Mouse (Mus musculus): Measurements from ENCODE around the gene Pick1. TPM values are rescaled to one million over a fixed set of nuclear protein-coding genes. Genes with fewer than 3 reads are reported as not detected.

Gene Pick1
- polyA plus RNA-seq (2021; fragmentation: Nextera tagmentation), result 19.2 and 25.6 TPM in 2 replicates
- long read RNA-seq, experiment 1, transcript Pick1-203 (13 exons, 2,054 nt), result minor isoform, 39 of 271 reads
- long read RNA-seq, experiment 1, transcript Pick1-201 (13 exons, 1,977 nt), result major isoform, 150 of 271 reads
- long read RNA-seq, experiment 1, partial matches to known transcripts, result 17 of 271 reads
- long read RNA-seq, experiment 1, other reads (novel, unspliced or antisense), result 60 of 271 reads
- long read RNA-seq, experiment 2, transcript Pick1-201 (13 exons, 1,977 nt), result minor isoform, 9 of 32 reads
- long read RNA-seq, experiment 2, transcript Pick1-203 (13 exons, 2,054 nt), result major isoform, 11 of 32 reads
- long read RNA-seq, experiment 2, partial matches to known transcripts, result 10 of 32 reads
- long read RNA-seq, experiment 2, other reads (novel, unspliced or antisense), result 2 of 32 reads

DNA sequence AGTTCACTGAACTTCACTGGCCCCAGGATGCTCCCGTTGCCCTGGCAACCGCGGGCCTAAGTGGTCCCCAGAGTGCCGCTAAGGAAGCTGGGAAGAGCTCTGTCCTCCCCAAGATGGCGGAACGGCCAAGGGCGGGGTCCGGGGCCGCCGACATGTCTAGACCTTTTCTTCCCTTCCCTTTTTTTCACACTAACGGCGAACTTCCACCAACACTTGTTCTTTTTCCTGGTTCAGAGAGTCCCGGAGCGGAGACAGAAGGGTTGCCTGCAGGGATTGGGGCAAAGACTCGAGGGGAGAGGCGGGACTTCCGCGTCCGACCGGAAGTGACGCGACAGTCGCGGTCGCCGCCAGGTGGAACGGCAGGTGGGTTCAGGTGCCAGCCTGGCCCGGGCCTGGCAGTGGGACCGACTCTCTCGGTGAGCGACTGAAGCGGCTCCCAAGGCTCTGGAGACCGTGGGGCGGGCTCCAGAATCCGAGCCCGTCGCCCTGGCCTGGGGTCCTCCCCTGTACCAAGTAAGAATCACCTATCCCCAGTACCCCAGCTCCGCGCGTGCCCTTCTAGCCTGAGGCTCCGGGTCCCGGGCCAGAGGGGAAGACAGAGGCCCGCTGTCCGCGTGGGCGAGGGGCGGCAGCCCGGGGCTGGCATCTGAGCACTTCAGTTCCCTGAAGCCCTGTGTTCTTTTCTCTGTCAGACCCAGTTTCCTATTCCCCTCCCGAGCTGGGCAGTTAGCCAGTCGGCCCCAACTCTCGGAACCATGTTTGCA, at the start of gene Pick1, which contains the start of gene Gm49486:
Pick1 (plus strand) TSS at position 116 of the 764 bp plus-strand sequence.
Gm49486 (plus strand) TSS at position 334 of the 764 bp plus-strand sequence.

GRCm38 (mm10) chr15:79254661-79255060, 25.7 kb downstream of the Pick1 start, which contains the start of gene Slc16a8:
Gene Slc16a8 (minus strand): TSS chr15:79254761.

GRCm38 (mm10) chr15:79285399-79285798, 56.4 kb downstream of the Pick1 start, which contains the start of gene Baiap2l2:
Gene Baiap2l2 (minus strand): TSS chr15:79285537.

Other genes starting within 250 kb of the Pick1 start
- 61.5 and 63.8 TPM in 2 replicates for gene H1f0, start 200.7 kb upstream of the Pick1 start, polyA plus RNA-seq (2021; fragmentation: Nextera tagmentation)
- gene Galr3, start 187.3 kb upstream of the Pick1 start, polyA plus RNA-seq (2021; fragmentation: Nextera tagmentation), result 0.16 and 0.34 TPM in 2 replicates
- 22.1 and 28.1 TPM in 2 replicates for gene Ankrd54, start 166.3 kb upstream of the Pick1 start, polyA plus RNA-seq (2021; fragmentation: Nextera tagmentation)
- 90.8 and 101 TPM in 2 replicates for gene Eif3l, start 154.0 kb upstream of the Pick1 start, polyA plus RNA-seq (2021; fragmentation: Nextera tagmentation)
- gene Micall1, start 120.3 kb upstream of the Pick1 start, polyA plus RNA-seq (2021; fragmentation: Nextera tagmentation), result 2.9 and 6.4 TPM in 2 replicates
- gene Polr2f, start 88.2 kb upstream of the Pick1 start, polyA plus RNA-seq (2021; fragmentation: Nextera tagmentation), result 149 and 159 TPM in 2 replicates
- 16.3 and 16.6 TPM in 2 replicates for gene 1700088E04Rik, start 87.9 kb upstream of the Pick1 start, polyA plus RNA-seq (2021; fragmentation: Nextera tagmentation)
- 6.5 and 34.2 TPM in 2 replicates for gene Sox10, start 63.9 kb upstream of the Pick1 start, polyA plus RNA-seq (2021; fragmentation: Nextera tagmentation)
- 0.15 and 0.39 TPM in 2 replicates for gene Gm49486, start 218 bp downstream of the Pick1 start, polyA plus RNA-seq (2021; fragmentation: Nextera tagmentation)
- 0.30 TPM in 1 of 2 replicates, not detected in the other for gene Slc16a8, start 25.6 kb downstream of the Pick1 start, polyA plus RNA-seq (2021; fragmentation: Nextera tagmentation)
- 2.3 and 6.7 TPM in 2 replicates for gene Baiap2l2, start 56.4 kb downstream of the Pick1 start, polyA plus RNA-seq (2021; fragmentation: Nextera tagmentation)
- 9.1 and 12.3 TPM in 2 replicates for gene Pla2g6, start 99.2 kb downstream of the Pick1 start, polyA plus RNA-seq (2021; fragmentation: Nextera tagmentation)
- 0.22 and 0.24 TPM in 2 replicates for gene Maff, start 117.4 kb downstream of the Pick1 start, polyA plus RNA-seq (2021; fragmentation: Nextera tagmentation)
- 80.6 and 99.2 TPM in 2 replicates for gene Tmem184b, start 174.4 kb downstream of the Pick1 start, polyA plus RNA-seq (2021; fragmentation: Nextera tagmentation)
- 31.5 and 64.5 TPM in 2 replicates for gene Csnk1e, start 226.4 kb downstream of the Pick1 start, polyA plus RNA-seq (2021; fragmentation: Nextera tagmentation)